Mouse (Mus musculus) erythroblast, embryonic 14.5 days (primary cell): ENCODE results near the gene Lmo1.
"Not testable (repeated sequence)": the region's sequence is repeated elsewhere in the genome, so short reads cannot be mapped to it uniquely, and the experiment has no call there.

Experiments
- GATA1 ChIP-seq: IDR thresholded peaks from 2 replicates; pipeline ENCODE4 v1.6.1; 2012; ENCODE audit warnings: low read length, inconsistent platforms, mixed read lengths
- TAL1 ChIP-seq: IDR thresholded peaks from 3 replicates; pipeline ENCODE4 v1.6.1; 2012; ENCODE audit warnings: low read length, inconsistent platforms, mixed read lengths

DNA sequence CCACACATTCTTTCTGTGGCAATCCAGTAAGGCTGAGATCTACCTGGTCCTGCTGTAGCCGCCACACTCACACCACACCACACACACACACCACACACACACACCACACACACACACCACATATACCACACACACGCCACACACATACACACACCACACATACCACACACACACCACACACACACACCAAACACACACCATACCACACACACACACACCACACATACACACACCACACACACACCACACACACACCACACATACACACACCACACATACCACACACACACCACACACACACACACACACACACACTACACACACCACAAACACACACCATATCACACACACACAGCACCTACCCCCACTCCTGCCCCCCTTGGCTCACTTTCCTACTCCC, 83.7 kb downstream of the Lmo1 start:
- TF ChIP-seq TAL1, GATA1: not testable (repeated sequence)
